Mouse (Mus musculus) T-helper 2 cell (primary cell): ENCODE measurements at regions not wholly inside any gene's neighbourhood (a gene's known extent, or its start where the extent isn't known, plus 50 kb on each side); places are given as distances from the start of the nearest gene placed in this dataset.
"Not testable (repeated sequence)": the region's sequence is repeated elsewhere in the genome, so short reads cannot be mapped to it uniquely, and the experiment has no call there.

Experiments
- in situ Hi-C: fragments of 300-600 bp; cut with MboI, MseI; formaldehyde crosslinking; loops from one replicate; pipeline ENCODE4 v1.15.1; 2025; ENCODE audit warnings: high pct_unique_total_duplicates

DNA sequence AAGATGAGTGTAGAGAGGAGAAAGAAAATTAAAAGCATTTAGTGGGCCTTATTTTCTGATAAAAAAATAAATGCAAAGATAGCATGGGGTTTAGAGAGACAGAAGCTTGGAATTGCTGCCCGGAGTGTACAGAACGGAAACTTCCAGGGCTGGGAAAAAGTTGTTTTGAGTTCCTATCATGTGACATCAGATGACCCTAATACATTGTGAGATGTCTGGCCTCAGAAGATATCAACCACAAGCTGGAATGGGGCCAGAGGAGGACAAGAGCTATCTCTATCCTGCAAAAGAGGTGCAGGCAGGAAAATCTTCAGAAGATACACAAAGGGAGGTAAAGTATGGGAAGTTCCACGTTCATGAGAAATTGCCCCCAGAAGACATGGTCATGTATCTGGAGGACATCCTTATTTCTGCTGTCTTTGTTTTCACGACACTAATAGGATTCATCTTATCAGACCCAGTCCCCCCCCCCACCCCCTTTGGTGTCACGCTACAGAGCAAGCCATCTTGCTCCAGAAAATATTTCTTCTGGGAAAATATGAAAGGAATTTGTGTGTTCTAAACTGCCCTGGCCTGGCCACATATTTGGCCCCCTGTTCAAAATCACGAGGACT is 408.3 kb upstream of the N6amt1 start:
- in situ Hi-C loops = no loop called here

DNA sequence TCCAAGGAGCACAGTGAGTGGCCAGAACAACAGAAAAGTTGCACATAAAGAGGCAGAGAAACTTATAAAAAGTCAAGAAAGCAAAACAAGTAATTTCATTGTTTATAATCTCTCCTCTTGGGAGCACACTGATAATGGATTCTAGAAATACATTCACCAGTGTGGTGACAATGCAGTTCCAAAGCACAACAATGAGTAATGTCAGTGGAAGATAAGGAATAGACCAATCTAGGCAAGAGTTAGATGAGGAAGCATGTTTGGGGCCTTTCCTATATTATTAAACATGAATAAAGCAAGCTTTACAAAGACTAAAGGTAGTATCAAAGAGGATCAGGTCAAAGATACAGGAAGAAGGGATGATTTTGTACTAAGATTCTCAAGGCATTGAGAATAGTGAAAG is 408.9 kb upstream of the N6amt1 start:
- in situ Hi-C loops = no loop called here

DNA sequence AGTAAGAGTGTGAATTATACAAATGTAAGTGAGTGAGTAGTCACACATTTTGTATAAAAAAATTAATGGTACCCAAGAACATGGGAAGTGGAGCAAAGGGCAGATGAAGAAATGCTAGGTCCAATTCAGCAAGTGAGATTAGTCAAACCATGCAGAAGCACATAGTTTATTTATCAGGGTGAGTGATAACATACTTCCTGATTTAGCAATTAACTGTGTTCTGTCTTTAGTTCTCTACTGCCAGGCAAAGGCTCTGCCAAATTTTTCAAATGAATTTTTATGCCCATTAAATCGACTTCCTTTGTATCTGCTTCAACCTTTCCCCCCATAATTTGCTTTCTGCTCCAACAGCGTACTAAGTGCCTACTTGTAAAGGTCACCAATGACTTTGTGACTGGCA is 419.0 kb upstream of the N6amt1 start:
- in situ Hi-C loops = loop anchor here (10.0 kb wide), 1 partner anchor 1680 kb away; no protein-coding TSS in a partner anchor

DNA sequence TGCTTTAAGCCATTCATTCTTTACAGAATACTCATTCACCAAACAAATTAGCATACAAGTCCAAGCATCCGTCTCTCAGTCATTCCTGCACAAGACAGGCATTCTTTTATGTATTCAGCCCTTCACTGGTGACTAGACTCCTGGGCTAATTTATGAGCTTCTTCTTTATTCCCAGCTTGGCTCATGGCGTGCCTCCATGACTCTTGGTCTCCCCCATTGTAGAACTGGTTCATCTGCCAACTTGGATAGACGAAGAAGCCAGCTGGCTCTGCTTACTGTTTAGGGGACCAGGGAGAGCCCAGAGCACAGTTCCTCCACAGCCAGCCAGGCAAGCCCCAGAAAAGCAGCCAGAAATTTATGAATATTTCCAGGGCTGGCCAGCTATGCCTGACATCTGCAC is 421.2 kb upstream of the N6amt1 start:
- in situ Hi-C loops = loop anchor here (10.0 kb wide), 1 partner anchor 1678 kb away; no protein-coding TSS in a partner anchor

DNA sequence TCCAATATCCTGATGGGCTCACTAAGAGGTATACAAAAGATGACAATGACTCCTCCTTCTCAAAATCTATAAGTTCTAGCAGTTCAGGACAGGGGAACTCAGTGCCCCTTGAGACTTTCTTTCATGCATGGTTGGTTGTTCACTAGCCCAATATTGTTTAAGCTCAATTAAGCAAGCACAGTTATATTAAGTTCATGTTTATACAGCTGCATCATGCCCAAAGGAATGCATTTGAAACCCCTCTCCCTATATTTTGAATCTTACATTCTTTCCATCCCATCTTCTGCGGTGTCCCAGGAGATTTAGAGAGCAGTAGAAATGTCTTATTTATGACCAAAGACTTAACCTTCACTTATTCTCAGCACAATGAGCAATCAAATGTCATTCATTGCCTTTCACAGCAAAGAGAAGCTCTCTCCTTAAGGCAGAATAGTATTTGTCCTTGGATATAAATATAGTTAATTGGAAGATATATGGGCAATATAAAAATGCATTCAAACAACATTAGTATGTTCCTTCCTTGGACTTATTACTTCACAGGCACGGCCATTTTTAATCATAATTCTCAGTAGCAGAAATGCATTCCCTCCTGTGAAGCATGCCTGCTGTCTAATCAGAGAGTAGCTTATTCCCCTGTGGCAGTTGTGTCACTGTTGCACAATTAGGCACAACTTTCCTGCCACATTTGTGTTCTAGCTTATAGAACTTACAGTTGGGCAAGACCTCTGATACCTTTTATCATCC is 455.8 kb upstream of the N6amt1 start:
- in situ Hi-C loops = no loop called here

DNA sequence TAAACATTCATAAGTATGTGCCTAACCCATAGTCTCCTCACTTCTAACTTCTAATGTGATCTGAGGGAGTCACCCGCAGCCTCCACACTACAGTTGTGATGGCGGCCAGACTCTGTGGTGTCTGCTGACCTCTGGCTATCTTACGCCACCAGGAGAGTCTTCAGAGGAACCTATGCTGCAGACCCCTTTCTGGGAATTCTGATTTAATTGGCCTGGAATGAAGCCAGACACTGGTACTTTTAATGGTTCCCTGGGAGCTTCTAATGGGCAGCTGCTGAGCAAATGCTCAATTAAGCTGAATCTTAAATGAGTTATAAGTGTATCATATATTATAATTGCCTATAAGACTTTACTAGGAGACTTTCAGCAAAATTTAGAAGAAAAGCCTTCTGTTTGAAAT is 459.0 kb upstream of the N6amt1 start:
- in situ Hi-C loops = no loop called here

DNA sequence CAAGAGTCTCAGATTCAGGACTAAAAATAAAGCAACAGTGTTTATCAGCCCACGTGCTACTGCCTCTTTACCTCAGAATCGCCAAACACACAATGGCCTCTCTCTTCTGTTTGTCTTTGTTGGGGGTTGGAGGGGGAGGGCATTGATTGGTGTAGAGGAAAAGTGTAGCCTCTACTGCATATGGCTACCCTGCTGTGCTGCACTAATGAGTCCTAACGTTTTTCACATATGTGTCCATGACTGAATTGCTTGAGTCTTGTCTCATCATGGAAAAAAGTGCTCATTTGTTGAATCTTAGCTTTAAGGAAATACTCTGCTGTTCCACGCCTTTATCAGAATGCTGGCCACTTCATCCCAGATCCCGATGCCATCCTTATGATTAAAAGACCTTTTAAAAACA is 459.7 kb upstream of the N6amt1 start:
- in situ Hi-C loops = no loop called here

DNA sequence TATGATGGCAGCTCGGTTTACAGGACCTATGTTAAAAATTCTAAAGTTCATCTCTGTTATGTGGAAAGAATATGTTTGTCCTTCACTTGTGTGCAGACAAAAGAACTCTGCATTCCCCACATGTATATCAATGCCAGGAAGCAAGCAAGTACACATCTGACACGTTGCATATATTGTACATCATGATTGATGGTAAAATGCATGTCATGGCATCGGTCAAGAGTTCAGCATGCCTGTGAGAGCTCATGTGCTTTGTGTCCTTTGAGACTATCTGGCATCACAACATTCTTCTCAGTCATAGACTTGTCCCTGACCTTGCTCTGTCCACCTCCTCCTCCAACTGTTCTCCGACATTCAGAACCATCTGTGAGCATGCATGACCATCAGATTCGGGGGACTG is 465.6 kb upstream of the N6amt1 start:
- in situ Hi-C loops = no loop called here

DNA sequence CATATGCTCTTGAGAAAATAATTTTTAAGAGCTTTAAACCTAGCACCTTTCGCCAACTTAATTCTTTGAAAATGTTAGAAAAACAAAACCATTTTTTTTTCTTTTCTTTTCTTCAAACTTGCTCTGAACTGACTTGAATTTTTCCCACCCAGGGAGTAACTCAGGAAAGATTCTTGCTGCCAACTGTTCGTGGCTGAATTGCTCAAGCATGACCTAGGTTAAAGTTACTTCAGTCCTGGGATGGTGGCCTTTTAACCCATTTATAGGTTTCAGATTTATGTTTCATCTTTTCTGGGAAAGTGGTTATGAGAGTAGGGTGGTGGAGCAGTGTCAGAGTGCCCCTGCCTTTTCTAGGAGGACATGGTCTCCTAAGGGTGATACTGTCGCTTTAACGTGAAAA is 466.4 kb upstream of the N6amt1 start:
- in situ Hi-C loops = no loop called here

DNA sequence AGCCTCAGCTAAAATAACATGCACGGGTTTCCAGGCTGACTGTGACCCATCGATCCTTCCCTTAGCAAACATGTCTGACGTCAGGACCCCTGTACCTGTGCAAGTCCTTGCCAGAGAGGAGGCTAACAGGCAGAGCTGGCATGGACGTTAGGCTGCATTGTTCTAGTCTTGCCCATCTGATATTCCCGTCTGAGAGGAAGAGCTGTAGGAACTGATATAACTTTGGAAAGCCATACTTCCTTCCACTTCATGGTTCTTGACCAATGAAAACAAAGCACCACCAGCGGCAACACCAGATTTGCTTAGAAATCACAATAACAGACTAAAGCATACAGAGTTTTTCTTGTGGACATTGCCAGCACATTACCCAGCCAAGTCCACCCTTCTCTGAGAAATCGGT is 470.1 kb upstream of the N6amt1 start:
- in situ Hi-C loops = no loop called here

DNA sequence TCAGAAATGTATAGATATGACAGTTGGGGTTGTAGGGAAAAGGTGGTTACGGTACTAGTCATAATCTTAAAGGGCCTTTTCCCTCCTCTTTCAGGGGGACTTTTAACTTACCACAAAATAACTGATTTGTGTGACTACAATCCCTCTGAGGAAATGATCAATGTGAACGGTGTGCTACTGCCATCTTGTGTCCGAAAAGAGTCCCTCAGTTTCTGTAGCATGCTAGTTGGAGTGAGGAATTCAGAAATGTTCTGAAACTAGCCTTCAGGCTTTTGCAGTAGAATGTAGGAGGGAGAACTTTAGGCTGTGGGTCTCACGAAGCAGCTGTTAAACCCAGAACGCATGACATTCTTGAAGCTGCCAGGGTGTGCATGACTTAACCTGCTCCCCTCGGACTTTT is 471.5 kb upstream of the N6amt1 start:
- in situ Hi-C loops = no loop called here

DNA sequence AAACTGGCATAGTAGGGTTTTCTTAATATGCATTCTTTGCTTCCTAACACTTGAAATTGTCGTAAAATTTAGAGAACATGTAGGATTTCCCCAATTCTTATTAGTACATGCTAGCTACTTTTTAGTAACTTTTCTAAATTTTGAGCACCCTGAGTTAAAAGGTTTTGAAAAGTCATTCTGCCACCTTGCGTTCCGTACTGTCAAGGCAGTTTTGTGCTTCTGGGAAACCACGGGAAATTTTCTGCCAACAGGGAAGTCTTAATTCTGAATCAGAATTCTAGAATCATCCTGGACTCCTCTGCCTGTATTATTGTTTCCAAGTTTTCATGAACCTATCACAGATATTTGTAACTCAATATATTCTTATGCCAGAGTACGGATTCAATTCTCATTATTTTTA is 472.4 kb upstream of the N6amt1 start:
- in situ Hi-C loops = no loop called here

DNA sequence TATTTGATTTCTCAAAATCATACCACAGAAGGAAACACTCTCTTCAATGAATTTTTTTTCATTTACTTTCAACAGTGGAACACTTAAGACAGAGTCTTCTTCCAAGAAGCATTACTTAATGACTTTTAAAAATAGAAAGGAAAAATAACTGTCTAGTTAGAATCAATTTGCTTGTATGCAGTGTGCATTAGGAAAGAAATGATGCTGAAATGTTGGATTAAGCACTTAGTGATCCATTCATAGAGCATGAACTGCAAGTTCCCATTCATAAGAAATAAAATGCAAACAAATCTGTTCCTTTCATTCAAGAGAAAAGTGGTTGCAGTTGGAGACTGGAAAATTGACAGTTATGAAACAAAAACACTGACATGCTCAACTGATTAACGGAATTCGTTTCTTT is 493.2 kb upstream of the N6amt1 start:
- in situ Hi-C loops = no loop called here

DNA sequence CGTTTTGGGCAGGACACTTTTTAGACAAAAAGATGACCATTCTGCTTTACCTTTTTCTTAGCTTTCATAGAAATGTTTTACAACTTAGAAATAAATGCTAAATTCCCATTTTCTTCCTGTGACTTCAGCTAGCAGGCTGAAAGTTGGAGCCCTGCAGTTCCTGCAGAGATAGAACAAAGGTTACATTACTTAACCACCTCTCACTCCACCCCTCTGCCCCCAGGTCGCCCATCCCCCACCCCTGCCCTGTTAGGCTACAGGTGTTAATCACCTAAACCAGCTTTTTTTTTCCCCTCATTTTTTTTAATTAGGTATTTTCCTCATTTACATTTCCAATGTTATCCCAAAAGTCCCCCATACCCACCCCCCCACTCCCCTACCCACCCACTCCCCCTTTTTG is 498.1 kb upstream of the N6amt1 start:
- in situ Hi-C loops = no loop called here

DNA sequence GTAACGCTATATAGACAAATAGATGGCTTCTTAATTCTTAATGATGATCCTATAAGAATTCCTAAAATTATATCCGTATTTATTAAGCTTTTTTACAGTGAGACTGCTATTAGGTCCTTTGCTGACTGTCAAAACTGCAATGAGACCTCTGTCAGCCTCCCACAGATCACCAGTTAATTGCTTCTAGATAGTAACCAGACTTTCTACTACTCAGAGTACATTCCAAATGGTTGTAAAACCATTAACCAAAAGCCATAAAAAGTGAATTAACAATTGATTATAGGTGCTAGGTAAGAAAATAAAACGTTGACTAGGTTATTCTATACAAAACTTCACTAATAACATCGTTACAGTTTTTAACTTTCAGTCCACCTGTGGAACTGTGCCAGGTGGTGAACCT is 498.7 kb upstream of the N6amt1 start:
- in situ Hi-C loops = no loop called here

DNA sequence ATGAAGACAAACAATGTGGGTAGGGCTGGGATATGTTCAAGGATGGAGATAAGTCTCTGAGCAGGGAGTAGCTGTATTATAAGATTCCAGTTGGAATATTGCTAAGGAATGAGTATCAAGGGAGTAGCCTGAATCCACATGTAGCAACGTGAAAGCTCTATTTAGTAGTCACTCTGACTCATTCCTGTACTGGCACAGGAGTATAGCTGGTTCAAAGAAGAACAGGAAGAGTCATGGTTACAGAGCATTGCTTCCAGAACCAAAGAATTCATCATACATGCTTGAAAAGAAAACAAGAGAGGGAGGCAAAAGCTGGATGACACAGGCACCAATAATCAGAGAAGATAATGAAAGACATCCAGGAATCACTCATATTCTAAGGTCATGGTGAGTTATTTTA is 500.6 kb upstream of the N6amt1 start:
- in situ Hi-C loops = no loop called here

DNA sequence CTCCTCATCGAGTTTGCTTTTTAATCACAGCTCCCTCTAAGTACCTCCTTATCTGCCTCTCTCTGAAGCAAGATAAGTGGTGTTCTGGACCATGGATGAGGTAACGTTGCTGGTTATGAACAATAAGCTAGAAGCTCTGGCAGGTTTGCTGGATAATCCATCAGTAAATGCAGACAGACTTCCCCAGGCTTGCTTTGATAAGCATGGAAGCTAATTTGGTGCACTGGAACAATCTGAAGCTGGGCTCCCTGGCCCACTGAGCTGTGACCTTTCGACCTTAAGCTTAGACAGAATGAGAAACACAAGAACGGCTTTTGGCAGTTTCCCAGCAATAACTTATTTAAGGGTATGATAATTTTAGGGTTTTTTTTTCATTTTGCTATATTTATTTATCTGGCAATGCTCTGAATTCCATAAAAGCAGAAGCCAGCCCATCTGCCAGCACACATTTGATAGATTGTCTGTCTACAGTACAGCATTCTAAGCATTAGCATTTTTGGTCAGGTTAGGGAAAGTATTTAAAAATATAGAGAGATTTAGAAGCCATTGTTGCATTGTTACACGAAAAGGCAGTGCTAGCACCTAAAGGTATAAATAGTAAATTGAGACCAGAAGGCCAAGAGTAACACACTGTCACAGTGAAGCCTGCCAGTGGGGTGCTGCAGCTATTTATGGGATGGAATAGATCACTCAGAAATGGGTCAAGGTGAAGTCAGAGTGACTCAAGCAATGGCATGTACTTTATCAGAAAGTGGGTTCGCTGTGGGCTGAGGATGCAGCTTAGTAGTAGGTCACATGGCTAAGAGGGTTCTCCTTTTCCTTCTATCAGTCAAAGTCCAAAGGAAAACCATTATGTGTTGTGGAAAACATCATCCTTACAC is 515.3 kb upstream of the N6amt1 start:
- in situ Hi-C loops = no loop called here

DNA sequence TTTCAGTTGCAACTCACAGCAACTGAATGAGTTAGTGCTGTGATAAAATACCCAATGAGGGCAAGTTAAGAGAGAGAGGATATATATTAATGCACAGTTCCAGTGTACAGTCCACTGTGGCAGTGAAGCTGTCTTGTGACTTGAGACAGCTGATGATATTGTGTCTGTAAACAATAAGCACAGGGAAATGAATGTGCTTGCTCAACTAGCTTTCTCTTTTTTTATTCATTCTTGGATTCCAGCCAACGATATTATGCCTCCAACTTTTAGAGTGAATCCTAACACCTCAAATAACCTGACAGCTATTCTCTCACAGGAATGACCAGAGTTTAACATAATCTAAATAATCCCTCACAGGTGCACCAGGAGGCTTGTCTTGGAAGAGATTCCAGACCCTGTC is 526.3 kb upstream of the N6amt1 start:
- in situ Hi-C loops = no loop called here

DNA sequence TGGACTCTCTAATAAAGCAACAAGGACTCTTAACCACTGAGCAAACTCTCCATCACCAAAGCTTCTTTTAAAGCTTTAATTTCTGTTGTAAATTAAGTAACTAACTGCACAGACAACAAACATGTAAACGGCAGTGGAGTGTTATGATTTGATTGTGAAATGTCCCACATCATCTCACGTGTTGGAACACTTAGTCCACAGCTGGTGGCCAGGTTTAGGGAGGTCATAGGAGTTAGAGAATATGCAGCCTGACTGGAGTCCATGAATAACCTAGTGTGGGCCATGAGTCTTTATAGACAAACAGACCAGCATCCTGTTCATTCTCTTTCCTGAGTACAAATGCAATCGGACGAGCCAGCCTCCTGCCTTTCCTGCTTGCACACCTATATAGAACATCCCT is 527.3 kb upstream of the N6amt1 start:
- in situ Hi-C loops = no loop called here

DNA sequence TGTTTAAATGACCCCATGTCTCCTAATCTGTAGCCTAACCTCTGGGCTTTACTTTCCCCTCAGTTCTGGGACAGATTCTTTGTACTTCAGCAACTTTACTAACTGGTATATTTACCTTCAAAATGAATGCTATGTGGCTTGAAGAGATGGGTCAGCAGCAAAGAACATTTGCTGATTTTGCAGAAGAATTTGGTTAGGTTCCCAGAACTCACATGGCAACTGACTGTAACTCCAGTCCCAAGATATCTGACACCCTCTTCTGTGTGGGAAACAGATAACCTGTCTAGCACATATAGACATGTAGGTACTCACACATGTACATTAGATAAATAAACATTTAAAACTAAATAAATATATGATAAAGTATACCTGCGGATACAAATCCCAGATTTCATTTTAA is 530.5 kb upstream of the N6amt1 start:
- in situ Hi-C loops = no loop called here

DNA sequence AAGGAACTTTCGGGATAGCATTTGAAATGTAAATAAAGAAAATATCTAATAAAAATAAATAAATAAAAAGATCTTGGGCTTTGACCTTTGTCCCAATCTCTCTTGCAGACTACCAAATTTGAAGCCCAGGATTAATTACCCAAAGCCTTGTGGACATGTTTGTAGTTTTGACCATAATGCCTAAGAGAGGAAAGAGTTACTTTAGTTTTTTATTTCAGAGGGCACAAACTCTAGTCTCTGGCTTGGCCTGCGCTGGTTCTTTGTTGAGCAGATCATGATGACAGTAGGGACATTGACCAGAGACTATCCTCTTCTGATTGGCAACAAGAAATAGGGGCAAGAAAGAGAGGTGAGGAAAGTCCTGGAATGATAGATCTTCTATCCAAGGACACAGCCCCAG is 532.4 kb upstream of the N6amt1 start:
- in situ Hi-C loops = no loop called here

DNA sequence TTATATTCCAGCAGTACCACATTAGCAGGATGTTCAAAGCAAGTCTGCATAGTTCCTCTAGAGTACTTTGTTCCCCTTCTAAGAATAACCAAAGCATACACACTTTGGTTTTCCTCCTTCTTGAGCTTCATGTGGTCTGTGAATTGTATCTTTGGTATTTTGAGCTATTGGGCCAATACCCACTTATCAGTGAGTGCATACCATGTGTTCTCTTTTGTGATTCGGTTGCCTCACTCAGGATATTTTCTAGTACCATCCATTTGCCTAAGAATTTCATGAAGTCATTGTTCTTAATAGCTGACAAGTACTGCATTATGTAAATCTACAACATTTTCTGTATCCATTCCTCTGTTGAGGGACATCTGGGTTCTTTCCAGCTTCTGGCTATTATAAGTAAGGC is 535.3 kb upstream of the N6amt1 start:
- in situ Hi-C loops = not testable (repeated sequence)
